In the genomic region with DNA sequence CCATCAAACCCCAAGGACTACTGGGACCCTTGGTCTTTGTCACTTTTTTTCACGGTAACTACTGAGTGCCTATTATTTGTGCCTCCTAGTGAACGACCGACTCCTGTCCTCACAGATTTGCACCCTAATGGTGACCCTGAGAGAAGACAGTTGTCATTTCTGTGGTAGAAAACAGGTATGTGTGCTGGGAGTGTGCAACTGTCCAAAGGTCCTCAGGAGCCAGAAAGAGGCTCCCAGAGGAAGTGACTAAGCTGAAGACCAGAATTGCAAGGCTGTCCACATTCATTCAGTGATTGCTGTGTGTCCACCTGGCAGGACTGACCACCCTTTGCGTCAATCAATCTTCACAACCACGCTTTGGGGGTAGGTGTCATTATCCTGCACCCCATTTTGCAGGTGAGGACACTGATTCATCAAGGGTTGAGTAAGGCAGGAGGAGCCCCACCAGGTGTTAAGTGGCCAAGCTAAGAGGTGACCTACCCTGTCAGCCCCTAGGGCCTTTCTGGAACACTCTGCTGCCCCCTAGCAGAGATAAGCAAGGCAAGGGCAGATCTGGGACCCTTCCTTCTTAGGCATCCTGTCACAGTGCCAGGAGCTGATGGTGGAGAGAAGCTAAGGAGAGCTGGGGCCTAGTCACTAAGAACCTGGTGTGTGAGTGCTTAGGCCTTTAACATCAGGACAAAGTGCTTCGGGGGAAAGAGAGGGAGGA, we compare ENCODE assay signal across 8 mouse cellular contexts. TPM values are rescaled to one million over a fixed set of nuclear protein-coding genes. Genes with fewer than 3 reads are reported as not detected.
DNase-seq lines count a peak whose midpoint lies in the region; ATAC-seq and TF ChIP-seq lines count a peak whose summit lies in the region.

No protein-coding gene starts in this region.

- no peaks in the 10 kb centered on the region for H3K9me3 ChIP-seq in megakaryocyte, embryonic 14.5 days
- no peaks in the 10 kb centered on the region for H3K9me3 ChIP-seq in forebrain, embryonic 13.5 days (replicated peaks)
- no peaks in the 10 kb centered on the region for H3K9me3 ChIP-seq in limb, embryonic 10.5 days (replicated peaks)

- peak overlapping the region; percentile 91 for H3K4me3 ChIP-seq in megakaryocyte, embryonic 14.5 days (replicated peaks)
- peak overlapping the region; percentile 55 for H3K4me3 ChIP-seq in forebrain, embryonic 13.5 days
- H3K4me3 ChIP-seq in limb, embryonic 10.5 days = peak overlapping the region; percentile 63; the same call in 1 of the 2 replicates
- H3K4me3 ChIP-seq in olfactory bulb, adult 2 months (ENCODE audit: insufficient read depth, low read depth, low read length) = peak overlapping the region; percentile 41

- ATAC-seq in megakaryocyte, adult 5-6 weeks (ENCODE audit: poor library complexity, severe bottlenecking) = no peak
- ATAC-seq in forebrain, embryonic 13.5 days = no peak

- no peaks in the 10 kb centered on the region for H3K36me3 ChIP-seq in megakaryocyte, embryonic 14.5 days (replicated peaks; ENCODE audit: low read length)
- H3K36me3 ChIP-seq in forebrain, embryonic 13.5 days (ENCODE audit: poor library complexity, severe bottlenecking) = no peaks in the 10 kb centered on the region
- H3K36me3 ChIP-seq in limb, embryonic 10.5 days = no peaks in the 10 kb centered on the region

- DNase-seq in limb, embryonic 10.5 days (ENCODE audit: low spot score) = no peak
- no peak for DNase-seq in layer of hippocampus, postnatal 25 days (ENCODE audit: extremely low spot score in 1 of 2, low spot score in 1 of 2)
- DNase-seq in adrenal gland, postnatal 25 days = no peak
- no peak for DNase-seq in kidney, postnatal 4 days

- TF ChIP-seq CTCF in olfactory bulb, adult 2 months (IDR thresholded peaks at IDR 0.05; ENCODE audit: insufficient read depth, low read depth, low read length) = no peak

- TF ChIP-seq POLR2A in olfactory bulb, adult 2 months (IDR thresholded peaks at IDR 0.05; ENCODE audit: insufficient read depth, low read depth, low read length) = no peak

- H3K9ac ChIP-seq in forebrain, embryonic 13.5 days = no peak overlapping the region

- peaks cover 79% of the 10 kb centered on the region for H3K27me3 ChIP-seq in megakaryocyte, embryonic 14.5 days (replicated peaks)
- H3K27me3 ChIP-seq in forebrain, embryonic 13.5 days = peaks cover 16% of the 10 kb centered on the region; the same call in 1 of the 2 replicates
- peaks cover 25% of the 10 kb centered on the region for H3K27me3 ChIP-seq in limb, embryonic 10.5 days (ENCODE audit: low read depth, poor library complexity, severe bottlenecking)

- H3K4me2 ChIP-seq in forebrain, embryonic 13.5 days = peak overlapping the region; percentile 90

- H3K4me1 ChIP-seq in megakaryocyte, embryonic 14.5 days = peaks cover 46% of the 10 kb centered on the region
- peaks cover 10% of the 10 kb centered on the region for H3K4me1 ChIP-seq in forebrain, embryonic 13.5 days
- peaks cover 24% of the 10 kb centered on the region for H3K4me1 ChIP-seq in limb, embryonic 10.5 days
- 0 out of 2 replicates have a peak, but pooled peaks cover 9% of the 10 kb centered on the region for H3K4me1 ChIP-seq in olfactory bulb, adult 2 months (ENCODE audit: control insufficient read depth, insufficient read depth, low read length)

- H3K27ac ChIP-seq in forebrain, embryonic 13.5 days = no peak overlapping the region
- no peak overlapping the region for H3K27ac ChIP-seq in limb, embryonic 10.5 days
- no peak overlapping the region for H3K27ac ChIP-seq in olfactory bulb, adult 2 months (ENCODE audit: insufficient read depth, low read depth, low read length)

- 40% methylated on average over 6 of the region's 6 CpGs for WGBS in forebrain, embryonic 13.5 days
- WGBS in limb, embryonic 10.5 days = 37% methylated on average over 6 of the region's 6 CpGs
- 33% methylated on average over 6 of the region's 6 CpGs for WGBS in olfactory bulb, adult 2 months

RNA-seq across cellular contexts. Expression of gene Myzap, which starts 0.6 kb away (rescaled TPM):
- polyA plus RNA-seq in megakaryocyte, embryonic 14.5 days (2012; ENCODE audit: insufficient read depth, low replicate concordance) = 0.07 TPM in 1 of 2 replicates, not detected in the other
- 0.27 TPM in 1 of 2 replicates, not detected in the other for total RNA-seq in megakaryocyte, adult 5-6 weeks (2015)
- 0.51 TPM in 1 of 2 replicates, not detected in the other for total RNA-seq in megakaryocyte, adult 5-6 weeks (2017)
- polyA plus RNA-seq in forebrain, embryonic 13.5 days (2015; fragmentation: Nextera tagmentation; extraction: Ambion mirVana) = 2.4 and 2.5 TPM in 2 replicates
- polyA plus RNA-seq in limb, embryonic 10.5 days (2016; fragmentation: Nextera tagmentation; extraction: Ambion mirVana) = 4.7 and 5.8 TPM in 2 replicates
- polyA plus RNA-seq in olfactory bulb, adult 2 months (2012; ENCODE audit: insufficient read depth, insufficient read length, low replicate concordance, missing spikeins) = not detected in 2 replicates
- 1 to 10 TPM in 1 of 2 experiments, under 1 TPM in 1; 0.77 to 1.1 TPM for total RNA-seq in layer of hippocampus, postnatal 25 days (2021)
- total RNA-seq in adrenal gland, postnatal 25 days (2021) = 8.6 and 11.2 TPM in 2 replicates

Comparison
In these comparisons a context has a peak if more than half of its experiments do, and no peak if none do; other contexts are left out.
1. H3K4me3 ChIP-seq: peak in every context shown above with its lines; median percentile 91 in megakaryocyte, embryonic 14.5 days; 63 in limb, embryonic 10.5 days; 55 in forebrain, embryonic 13.5 days; 41 in olfactory bulb, adult 2 months.